Mouse (Mus musculus): ENCODE results near the gene Myo1c. TPM values are rescaled to one million over a fixed set of nuclear protein-coding genes. Genes with fewer than 3 reads are reported as not detected.

Gene Myo1c
- 23.7 and 25.9 TPM in 2 replicates for polyA plus RNA-seq (2012; rRNA removed)

DNA sequence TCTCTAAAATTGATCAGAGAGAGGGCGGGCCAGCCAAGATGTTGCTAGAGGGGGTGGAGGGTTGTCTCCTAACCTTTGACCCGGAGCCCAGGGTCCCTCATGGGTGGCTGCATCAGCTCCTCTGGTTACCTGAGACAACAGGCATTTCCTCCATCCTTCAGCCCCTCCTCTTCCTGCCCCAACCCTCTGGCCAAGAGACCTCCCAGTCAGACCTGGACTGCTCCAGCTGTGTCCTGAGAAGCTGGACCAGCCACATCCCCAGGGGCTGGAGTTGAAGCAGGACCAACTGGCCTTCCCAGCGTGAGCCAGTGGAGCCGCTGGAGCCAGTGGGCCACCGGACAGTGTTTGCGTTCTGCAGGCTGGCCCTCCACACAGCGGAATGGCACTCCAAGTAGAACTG is at the start of gene Myo1c:
TSS of gene Myo1c (plus strand) at position 194 of the 400 bp plus-strand sequence.

DNA sequence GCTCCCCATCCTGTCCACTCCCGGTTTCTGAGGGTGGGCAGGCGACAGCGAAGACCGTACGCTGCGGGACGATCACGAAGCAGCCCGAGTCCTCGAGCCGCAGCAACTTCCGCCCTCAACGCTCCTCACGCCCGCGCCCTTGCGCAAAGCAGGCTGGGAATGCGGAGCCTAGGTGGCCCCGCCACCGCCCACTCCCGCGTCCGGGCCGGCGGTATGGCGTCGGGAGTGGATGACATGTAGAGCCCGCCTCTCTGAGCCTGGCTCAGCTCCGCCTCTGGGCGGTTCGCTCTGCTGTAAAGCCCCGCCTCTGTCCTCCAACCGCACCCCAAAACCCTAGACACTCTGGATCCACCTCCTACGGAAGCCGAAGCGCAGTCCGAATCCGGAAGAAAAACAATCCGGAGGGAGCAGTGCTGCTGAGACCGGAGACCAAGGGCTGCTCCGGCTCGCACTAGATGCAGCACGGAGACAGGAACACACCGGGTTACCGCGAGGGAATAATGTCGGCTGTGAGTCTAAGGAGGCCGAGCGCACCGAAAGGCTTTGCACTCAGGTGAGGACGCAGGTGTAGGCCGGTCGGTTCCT is 19.6 kb upstream of the Myo1c start, which contains the start of gene Inpp5k:
TSS of gene Inpp5k (plus strand) at position 344 of the 585 bp plus-strand sequence.

GRCm38 (mm10) chr11:75678747-75679438 is 28.6 kb downstream of the Myo1c start, which contains the start of gene Crk:
Gene Crk, plus strand, starts transcription at chr11:75679259.

Other genes starting within 250 kb of the Myo1c start
- 11.1 and 24.4 TPM in 2 replicates for gene Serpinf1, start 227.8 kb upstream of the Myo1c start, polyA plus RNA-seq (2012; rRNA removed)
- gene Serpinf2, start 210.9 kb upstream of the Myo1c start, polyA plus RNA-seq (2012; rRNA removed) = 0.10 and 0.17 TPM in 2 replicates
- 8.5 and 9.2 TPM in 2 replicates for gene Wdr81, start 195.8 kb upstream of the Myo1c start, polyA plus RNA-seq (2012; rRNA removed)
- 0.54 and 0.78 TPM in 2 replicates for gene Tlcd2, start 188.8 kb upstream of the Myo1c start, polyA plus RNA-seq (2012; rRNA removed)
- 112 and 116 TPM in 2 replicates for gene Prpf8, start 163.7 kb upstream of the Myo1c start, polyA plus RNA-seq (2012; rRNA removed)
- 1.6 and 2.2 TPM in 2 replicates for gene Rilp, start 140.4 kb upstream of the Myo1c start, polyA plus RNA-seq (2012; rRNA removed)
- 3.5 and 3.6 TPM in 2 replicates for gene Scarf1, start 137.0 kb upstream of the Myo1c start, polyA plus RNA-seq (2012; rRNA removed)
- 20.9 and 21.9 TPM in 2 replicates for gene Slc43a2, start 118.8 kb upstream of the Myo1c start, polyA plus RNA-seq (2012; rRNA removed)
- gene Pitpna, start 62.4 kb upstream of the Myo1c start, polyA plus RNA-seq (2012; rRNA removed) = 155 and 157 TPM in 2 replicates
- 59.9 and 63.8 TPM in 2 replicates for gene Inpp5k, start 19.5 kb upstream of the Myo1c start, polyA plus RNA-seq (2012; rRNA removed)
- gene Crk, start 28.8 kb downstream of the Myo1c start, polyA plus RNA-seq (2012; rRNA removed) = 83.2 and 89.4 TPM in 2 replicates
- 1,397 and 1,405 TPM in 2 replicates for gene Ywhae, start 82.4 kb downstream of the Myo1c start, polyA plus RNA-seq (2012; rRNA removed)
- gene Doc2b, start 145.5 kb downstream of the Myo1c start, polyA plus RNA-seq (2012; rRNA removed) = 15.9 and 17.4 TPM in 2 replicates